Mouse (Mus musculus) liver, embryonic 13.5 days (tissue): ENCODE data around the gene Rab30. TPM values are rescaled to one million over a fixed set of nuclear protein-coding genes. Genes with fewer than 3 reads are reported as not detected.
A peak's percentile ranks its signal among the peaks of the same experiment; 100 is the strongest.

Experiments used
- ATAC-seq: fragments of 200-750 bp; cut with Nextera tagmentation; 2 replicates; pipeline ENCODE4 v1.8.0; 2017; ENCODE audit warnings: low read depth, mild to moderate bottlenecking, moderate number of reproducible peaks, moderate library complexity
- DNase-seq: peaks from one replicate; pipeline ENCODE4 v3.0.0; 2022
- H3K27ac ChIP-seq: fragments of 300-500 bp; sonication (generic); 2 replicates; pipeline ENCODE4 v1.5.1; 2015; ENCODE audit warnings: moderate library complexity, mild to moderate bottlenecking, inconsistent platforms
- H3K27me3 ChIP-seq: fragments of 300-500 bp; sonication (generic); 2 replicates; pipeline ENCODE4 v1.6.1; 2015; ENCODE audit warnings: mild to moderate bottlenecking, inconsistent platforms
- H3K36me3 ChIP-seq: fragments of 300-500 bp; sonication (generic); 2 replicates; pipeline ENCODE4 v1.6.1; 2015; ENCODE audit warnings: mild to moderate bottlenecking, inconsistent platforms
- H3K4me1 ChIP-seq: fragments of 300-500 bp; sonication (generic); replicated peaks from 2 replicates; pipeline ENCODE4 v1.6.1; 2015; ENCODE audit warnings: inconsistent platforms
- H3K4me2 ChIP-seq: fragments of 300-500 bp; sonication (generic); 2 replicates; pipeline ENCODE4 v1.6.1; 2015; ENCODE audit warnings: inconsistent platforms, mild to moderate bottlenecking, moderate library complexity
- H3K4me3 ChIP-seq: fragments of 300-500 bp; sonication (generic); replicated peaks from 2 replicates; pipeline ENCODE4 v1.5.1; 2015; ENCODE audit warnings: mild to moderate bottlenecking, inconsistent platforms
- H3K9ac ChIP-seq: fragments of 300-500 bp; sonication (generic); 2 replicates; pipeline ENCODE4 v1.6.1; 2015; ENCODE audit warnings: mild to moderate bottlenecking, inconsistent platforms
- H3K9me3 ChIP-seq: fragments of 300-500 bp; sonication (generic); replicated peaks from 2 replicates; pipeline ENCODE4 v1.6.1; 2016; ENCODE audit warnings: inconsistent platforms
- WGBS: fragments of 180-500 bp; shearing (Covaris S2); methylation state at CpG from one replicate; pipeline ENCODE4 v1.1.7; 2015; ENCODE audit not compliant: insufficient replicate concordance; 5-methylcytosine and 5-hydroxymethylcytosine counted together
- polyA plus RNA-seq: library from polyadenylated mRNA; unstranded; fragments of >200 nt; fragmentation: Nextera tagmentation; extraction: Ambion mirVana; gene quantifications from 2 replicates; pipeline ENCODE4 v1.2.1, GENCODE M21; 2015

Gene Rab30
- polyA plus RNA-seq, 1 experiment from 2014 or later = 7.1 TPM

- H3K27ac ChIP-seq = no peak overlapping the region
- no peak overlapping the region for H3K9ac ChIP-seq
- ATAC-seq (no peak), DNase-seq (no peak)
- no peaks in the 10 kb centered on the region for H3K27me3 ChIP-seq
- peaks cover 25% of the 10 kb centered on the region for H3K36me3 ChIP-seq
- peaks cover 24% of the 10 kb centered on the region for H3K4me1 ChIP-seq
- no peak overlapping the region for H3K4me3 ChIP-seq
- H3K4me2 ChIP-seq = no peak overlapping the region
- no peaks in the 10 kb centered on the region for H3K9me3 ChIP-seq
- WGBS = 65% methylated on average over 3 of the region's 3 CpGs
Measured at GRCm38 (mm10) chr7:92870161-92870560, 128.8 kb downstream of the Rab30 start.

DNA sequence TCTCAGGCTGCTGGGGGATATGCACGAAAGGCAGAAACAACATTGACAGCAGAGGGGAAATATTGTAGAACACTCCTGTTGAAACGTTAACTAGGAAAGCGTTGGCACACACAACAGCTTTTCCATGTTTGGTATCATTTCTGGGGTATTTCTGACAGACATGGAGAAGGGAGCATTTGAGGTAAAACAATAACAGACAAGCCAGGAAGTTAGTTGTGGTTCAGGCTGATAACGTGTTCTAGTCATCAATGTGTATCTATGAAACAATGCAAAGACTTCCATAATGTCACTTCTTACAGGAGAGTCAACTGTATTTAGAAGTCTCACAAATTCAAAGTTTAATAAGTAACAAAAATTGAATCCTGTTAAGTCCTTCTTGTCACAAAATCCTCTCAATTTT, 130.2 kb downstream of the Rab30 start:
- 61% methylated on average over 4 of the region's 4 CpGs for WGBS
- no peak for ATAC-seq
- Histone ChIP-seq H3K9me3 (no peaks in the 10 kb centered on the region), H3K4me3 (no peak overlapping the region), H3K27ac (peak overlapping the region; percentile 40; the same call in 1 of the 2 replicates), H3K27me3 (no peaks in the 10 kb centered on the region), H3K4me2 (no peak overlapping the region), H3K4me1 (peaks cover 37% of the 10 kb centered on the region), H3K36me3 (peaks cover 19% of the 10 kb centered on the region), H3K9ac (no peak overlapping the region; the same call in 1 of the 2 replicates)
- no peak for DNase-seq

- Histone ChIP-seq H3K9me3 (no peaks in the 10 kb centered on the region), H3K36me3 (peaks cover 11% of the 10 kb centered on the region), H3K27me3 (no peaks in the 10 kb centered on the region), H3K4me3 (peak within 1 kb of the TSS; percentile 78), H3K4me2 (peak within 1 kb of the TSS; percentile 91), H3K4me1 (peaks cover 62% of the 10 kb centered on the region), H3K27ac (peak within 1 kb of the TSS; percentile 99), H3K9ac (peak within 1 kb of the TSS; percentile 91)
- ATAC-seq (peak; percentile 71), DNase-seq (peak; percentile 88)
- WGBS = under 1% methylated on average over 53 of the region's 53 CpGs
Measured at GRCm38 (mm10) chr7:92874116-92874675, 132.8 kb downstream of the Rab30 start, which contains the start of the genes Ddias and Prcp. Ddias (minus strand) TSS chr7:92874247. Prcp (plus strand) TSS chr7:92874470.

DNA sequence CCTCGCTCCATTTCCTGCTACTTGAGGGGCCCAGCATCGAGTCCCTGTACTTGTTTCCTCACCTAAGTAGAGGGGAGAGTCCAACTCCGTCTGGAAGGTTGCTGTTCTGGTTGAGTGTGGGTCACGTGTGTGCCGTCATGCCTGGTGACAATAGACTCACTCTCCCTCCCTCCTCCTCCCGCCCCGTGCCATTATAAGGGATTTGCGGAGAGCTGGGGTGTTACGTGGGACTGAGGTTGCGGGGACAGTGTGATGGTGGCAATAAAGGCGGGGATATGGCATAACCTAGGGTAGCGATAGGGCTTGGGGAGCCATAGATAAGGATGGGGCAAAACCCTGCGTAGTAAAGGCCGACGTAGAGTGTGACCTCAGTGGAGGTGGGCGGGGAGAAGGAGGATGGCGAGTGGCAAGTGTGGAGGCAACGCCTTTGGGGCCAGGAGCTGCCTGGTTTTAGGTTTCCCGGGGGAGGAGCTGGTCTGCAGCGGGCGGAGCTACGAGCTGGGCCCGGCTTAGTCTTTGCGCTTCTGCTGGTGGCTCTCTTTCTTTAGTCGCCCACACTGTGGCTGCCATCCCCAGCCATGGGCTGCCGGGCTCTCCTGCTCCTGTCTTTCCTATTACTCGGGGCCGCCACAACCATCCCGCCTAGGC, 133.5 kb downstream of the Rab30 start:
- Histone ChIP-seq H3K9me3 (no peaks in the 10 kb centered on the region), H3K9ac (peak overlapping the region; percentile 91), H3K36me3 (peaks cover 10% of the 10 kb centered on the region), H3K4me1 (peaks cover 67% of the 10 kb centered on the region), H3K27me3 (no peaks in the 10 kb centered on the region), H3K27ac (peak overlapping the region; percentile 99), H3K4me2 (peak overlapping the region; percentile 91), H3K4me3 (peak overlapping the region; percentile 78)
- DNase-seq = peak; percentile 97
- WGBS = under 1% methylated on average over 29 of the region's 29 CpGs
- peak; percentile 92 for ATAC-seq

GRCm38 (mm10) chr7:92876066-92876465, 134.7 kb downstream of the Rab30 start:
- peaks cover 10% of the 10 kb centered on the region for H3K36me3 ChIP-seq
- no peak for ATAC-seq
- H3K9ac ChIP-seq = peak overlapping the region; percentile 91
- 15% methylated on average over 3 of the region's 3 CpGs for WGBS
- no peaks in the 10 kb centered on the region for H3K9me3 ChIP-seq
- H3K27ac ChIP-seq = peak overlapping the region; percentile 99
- H3K4me2 ChIP-seq = peak overlapping the region; percentile 91
- H3K4me3 ChIP-seq = peak overlapping the region; percentile 78
- no peaks in the 10 kb centered on the region for H3K27me3 ChIP-seq
- peaks cover 73% of the 10 kb centered on the region for H3K4me1 ChIP-seq
- no peak for DNase-seq

- peaks cover 6% of the 10 kb centered on the region for H3K36me3 ChIP-seq
- WGBS = 12% methylated on average over 7 of the region's 7 CpGs
- H3K4me3 ChIP-seq = peak overlapping the region; percentile 78
- DNase-seq (no peak), ATAC-seq (no peak)
- H3K9ac ChIP-seq = peak overlapping the region; percentile 91
- peak overlapping the region; percentile 91 for H3K4me2 ChIP-seq
- H3K4me1 ChIP-seq = peaks cover 74% of the 10 kb centered on the region
- peak overlapping the region; percentile 99 for H3K27ac ChIP-seq
- no peaks in the 10 kb centered on the region for H3K27me3 ChIP-seq
- no peaks in the 10 kb centered on the region for H3K9me3 ChIP-seq
Measured at GRCm38 (mm10) chr7:92876538-92876937, 135.1 kb downstream of the Rab30 start.

DNA sequence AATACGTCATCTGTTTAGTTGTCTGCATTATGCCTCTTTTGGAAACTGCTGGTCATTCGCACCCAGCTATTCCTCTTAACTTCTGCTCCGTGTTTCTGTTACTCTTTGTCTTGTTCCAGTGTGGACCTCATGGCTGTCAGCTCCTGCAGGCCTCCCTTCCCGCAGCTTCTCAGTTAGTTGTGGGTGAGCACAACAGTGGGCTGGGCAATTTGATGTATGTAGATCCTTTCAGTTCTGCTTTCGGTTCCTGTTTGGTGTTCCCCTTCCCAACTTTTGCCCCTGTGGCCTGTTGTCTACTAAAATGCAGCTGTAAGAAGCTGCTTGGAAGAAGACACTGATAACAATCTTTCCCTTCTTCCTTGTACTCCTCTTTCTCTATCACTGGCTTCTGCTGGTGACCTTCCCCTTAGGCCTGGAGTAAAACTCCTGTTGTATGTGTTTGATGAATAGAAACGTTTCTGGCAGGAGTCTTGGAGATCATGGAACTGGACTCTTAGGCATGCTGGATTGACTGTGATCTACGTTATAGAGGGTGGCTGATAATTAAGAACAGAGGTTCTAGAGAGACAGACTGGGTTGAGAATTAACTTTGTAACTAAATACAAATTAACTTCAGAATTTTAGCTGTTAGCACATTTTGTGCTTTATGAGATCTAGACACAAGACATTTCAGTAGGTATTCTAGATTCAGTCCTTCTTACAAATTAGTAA, 137.3 kb downstream of the Rab30 start:
- 39% methylated on average over 7 of the region's 7 CpGs for WGBS
- Histone ChIP-seq H3K4me3 (peak overlapping the region; percentile 33), H3K27ac (peak overlapping the region; percentile 68), H3K36me3 (no peaks in the 10 kb centered on the region; the same call in 1 of the 2 replicates), H3K4me1 (peaks cover 76% of the 10 kb centered on the region), H3K4me2 (peak overlapping the region; percentile 91), H3K9me3 (no peaks in the 10 kb centered on the region), H3K9ac (peak overlapping the region; percentile 54), H3K27me3 (no peaks in the 10 kb centered on the region)
- DNase-seq = no peak
- ATAC-seq = no peak

DNA sequence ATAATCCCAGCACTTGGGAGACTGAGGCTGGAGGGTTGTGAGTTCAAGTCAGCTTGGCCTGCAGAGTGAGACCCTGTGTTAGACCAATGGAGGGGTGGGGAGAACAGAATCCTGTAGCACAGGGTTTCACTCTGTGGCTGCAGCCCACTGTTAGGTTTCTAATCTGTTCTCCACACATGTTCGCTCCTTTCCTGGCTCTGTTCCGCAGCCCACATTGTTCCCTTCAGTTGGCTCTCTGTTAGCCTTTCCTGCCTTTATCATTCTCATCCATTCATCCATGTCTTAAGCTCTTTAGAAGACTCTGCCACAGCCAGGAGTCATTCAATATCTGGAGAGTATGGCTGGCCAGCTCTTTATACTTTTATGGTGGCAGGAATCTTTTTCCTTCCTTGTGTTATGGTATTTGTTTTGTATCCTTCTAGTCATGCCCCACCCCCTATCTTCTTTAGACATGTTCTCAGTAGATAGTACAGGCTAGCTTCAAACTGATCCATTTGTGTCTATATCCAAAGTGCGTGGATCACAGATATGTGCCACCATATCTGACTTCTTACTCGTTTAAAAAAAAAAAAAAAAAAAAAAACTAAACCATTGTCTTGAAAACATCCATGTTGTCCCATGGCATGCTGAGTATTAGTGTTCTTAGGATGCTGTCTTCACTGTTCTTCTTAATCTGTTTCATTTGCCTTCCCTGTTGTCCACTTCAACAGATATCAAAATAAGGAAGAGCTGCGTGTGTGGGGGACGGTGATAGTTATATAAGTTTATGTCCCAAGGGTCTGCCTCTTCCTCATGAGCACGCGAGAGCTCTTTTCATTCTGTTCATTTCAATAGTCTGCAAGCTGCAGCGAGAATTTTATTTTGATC, 142.7 kb downstream of the Rab30 start:
- peaks cover 4% of the 10 kb centered on the region; the same call in 1 of the 2 replicates for H3K36me3 ChIP-seq
- peak; percentile 83 for ATAC-seq
- H3K27me3 ChIP-seq = no peaks in the 10 kb centered on the region
- peak; percentile 56 for DNase-seq
- no peak overlapping the region; the same call in 1 of the 2 replicates for H3K4me3 ChIP-seq
- peak overlapping the region; percentile 48 for H3K4me2 ChIP-seq
- peak overlapping the region; percentile 89 for H3K27ac ChIP-seq
- 27% methylated on average over 9 of the region's 9 CpGs for WGBS
- H3K9me3 ChIP-seq = no peaks in the 10 kb centered on the region
- H3K9ac ChIP-seq = peak overlapping the region; percentile 44
- H3K4me1 ChIP-seq = peaks cover 93% of the 10 kb centered on the region

GRCm38 (mm10) chr7:92884998-92885660, 143.7 kb downstream of the Rab30 start:
- peak overlapping the region; percentile 89 for H3K27ac ChIP-seq
- H3K4me1 ChIP-seq = peaks cover 93% of the 10 kb centered on the region
- no peak for ATAC-seq
- H3K27me3 ChIP-seq = no peaks in the 10 kb centered on the region
- H3K9ac ChIP-seq = peak overlapping the region; percentile 40; the same call in 1 of the 2 replicates
- DNase-seq = no peak
- peaks cover 8% of the 10 kb centered on the region for H3K36me3 ChIP-seq
- no peaks in the 10 kb centered on the region for H3K9me3 ChIP-seq
- 69% methylated on average over 6 of the region's 6 CpGs for WGBS
- H3K4me2 ChIP-seq = peak overlapping the region; percentile 48
- H3K4me3 ChIP-seq = no peak overlapping the region

- Histone ChIP-seq H3K27me3 (no peaks in the 10 kb centered on the region), H3K27ac (peak overlapping the region; percentile 89), H3K4me2 (peak overlapping the region; percentile 31), H3K36me3 (peaks cover 8% of the 10 kb centered on the region; the same call in 1 of the 2 replicates), H3K4me1 (peaks cover 80% of the 10 kb centered on the region), H3K9me3 (no peaks in the 10 kb centered on the region), H3K4me3 (no peak overlapping the region), H3K9ac (peak overlapping the region; percentile 27)
- DNase-seq (no peak), ATAC-seq (peak; percentile 79)
- WGBS = 46% methylated on average over 7 of the region's 7 CpGs
Measured at GRCm38 (mm10) chr7:92886801-92887200, 145.4 kb downstream of the Rab30 start.
